Mouse (Mus musculus): Measurements from ENCODE around the gene Gm28827.
"Not testable (repeated sequence)": the region's sequence is repeated elsewhere in the genome, so short reads cannot be mapped to it uniquely, and the experiment has no call there.

Gm28827 gene

DNA sequence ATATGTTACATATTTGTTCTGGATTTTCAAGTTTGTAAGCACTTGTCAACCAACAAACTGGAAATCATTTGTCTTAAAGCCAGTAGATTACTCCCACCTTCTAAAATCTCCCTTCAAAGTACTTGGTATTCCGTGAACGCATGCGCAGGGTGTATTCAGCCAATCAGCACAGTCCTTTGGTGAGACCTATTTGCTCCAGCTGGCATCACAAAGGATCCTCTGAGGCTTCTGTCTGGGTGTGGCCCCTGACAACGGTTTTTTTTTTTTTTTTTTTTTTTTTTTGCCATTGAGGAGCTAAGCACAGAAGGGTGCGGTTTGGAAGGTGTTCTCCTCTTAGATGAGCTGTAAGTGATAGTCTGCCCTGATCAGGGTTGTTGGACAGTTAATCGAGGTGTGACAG is at the start of gene Gm28827:
Gene Gm28827 (plus strand): TSS at position 301 of the 400 bp plus-strand sequence.
- DNase-seq (ENCODE audit: low spot score in 2 of 2) = not testable (repeated sequence)

Data from urinary bladder, adult 18-20 months (tissue).